Mouse (Mus musculus) forebrain, postnatal 0 days (tissue): ENCODE measurements around the gene Ifi203. TPM values are rescaled to one million over a fixed set of nuclear protein-coding genes. Genes with fewer than 3 reads are reported as not detected.
"Not testable (repeated sequence)": the region's sequence is repeated elsewhere in the genome, so short reads cannot be mapped to it uniquely, and the experiment has no call there.

Experiments
- ATAC-seq: fragments of 200-750 bp; cut with Nextera tagmentation; 2 replicates; pipeline ENCODE4 v1.8.0; 2017; ENCODE audit warnings: mild to moderate bottlenecking, moderate library complexity
- DNase-seq: peaks from one replicate; pipeline ENCODE4 v3.0.0-alpha.2; 2015
- H3K27ac ChIP-seq: fragments of 300-500 bp; sonication (generic); 2 replicates; pipeline ENCODE4 v1.5.1; 2014; ENCODE audit warnings: low read depth, mild to moderate bottlenecking, antibody characterized with exemption, low read length, moderate library complexity, mixed read lengths
- H3K27me3 ChIP-seq: fragments of 300-500 bp; sonication (generic); 2 replicates; pipeline ENCODE4 v1.6.1; 2014; ENCODE audit warnings: mild to moderate bottlenecking, low read length, mixed read lengths; ENCODE audit not compliant: insufficient read depth
- H3K36me3 ChIP-seq: fragments of 300-500 bp; sonication (generic); 2 replicates; pipeline ENCODE4 v1.6.1; 2014; ENCODE audit warnings: mild to moderate bottlenecking, moderate library complexity; ENCODE audit not compliant: insufficient read depth
- H3K4me1 ChIP-seq: fragments of 300-500 bp; sonication (generic); 2 replicates; pipeline ENCODE4 v1.6.1; 2014; ENCODE audit warnings: antibody characterized with exemption; ENCODE audit not compliant: insufficient read depth
- H3K4me2 ChIP-seq: fragments of 300-500 bp; sonication (generic); 2 replicates; pipeline ENCODE4 v1.6.1; 2014; ENCODE audit warnings: low read depth, mild to moderate bottlenecking, moderate library complexity
- H3K4me3 ChIP-seq: fragments of 300-500 bp; sonication (generic); 2 replicates; pipeline ENCODE4 v1.5.1; 2014; ENCODE audit warnings: low read depth, low read length, mixed read lengths
- H3K9ac ChIP-seq: fragments of 300-500 bp; sonication (generic); 2 replicates; pipeline ENCODE4 v1.6.1; 2014; ENCODE audit warnings: mild to moderate bottlenecking
- H3K9me3 ChIP-seq: fragments of 300-500 bp; sonication (generic); 2 replicates; pipeline ENCODE4 v1.6.1; 2016; ENCODE audit warnings: low read length
- CTCF ChIP-seq: sonication (generic); IDR thresholded peaks from 2 replicates; pipeline ENCODE4 v1.5.1; 2016; ENCODE audit warnings: antibody characterized with exemption, control low read depth, low read depth
- WGBS: fragments of 180-500 bp; shearing (Covaris S2); extraction: QIAGEN DNeasy Blood & Tissue Kit; methylation state at CpG from one replicate; pipeline ENCODE4 v1.1.7; 2014; 5-methylcytosine and 5-hydroxymethylcytosine counted together
- polyA plus RNA-seq: library from polyadenylated mRNA; unstranded; fragments of >200 nt; fragmentation: Nextera tagmentation; extraction: Ambion mirVana; gene quantifications from 2 replicates; pipeline ENCODE4 v1.2.1, GENCODE M21; 2015
- total RNA-seq: library from RNA; depleted of rRNA; stranded (reverse); fragments of >200 nt; gene quantifications from 2 replicates; pipeline ENCODE4 v1.2.3, GENCODE M21; 2014

Ifi203 gene
- total and polyA plus RNA-seq, 2 experiments from 2014 or later: 2.9 to 3.4 TPM

DNA sequence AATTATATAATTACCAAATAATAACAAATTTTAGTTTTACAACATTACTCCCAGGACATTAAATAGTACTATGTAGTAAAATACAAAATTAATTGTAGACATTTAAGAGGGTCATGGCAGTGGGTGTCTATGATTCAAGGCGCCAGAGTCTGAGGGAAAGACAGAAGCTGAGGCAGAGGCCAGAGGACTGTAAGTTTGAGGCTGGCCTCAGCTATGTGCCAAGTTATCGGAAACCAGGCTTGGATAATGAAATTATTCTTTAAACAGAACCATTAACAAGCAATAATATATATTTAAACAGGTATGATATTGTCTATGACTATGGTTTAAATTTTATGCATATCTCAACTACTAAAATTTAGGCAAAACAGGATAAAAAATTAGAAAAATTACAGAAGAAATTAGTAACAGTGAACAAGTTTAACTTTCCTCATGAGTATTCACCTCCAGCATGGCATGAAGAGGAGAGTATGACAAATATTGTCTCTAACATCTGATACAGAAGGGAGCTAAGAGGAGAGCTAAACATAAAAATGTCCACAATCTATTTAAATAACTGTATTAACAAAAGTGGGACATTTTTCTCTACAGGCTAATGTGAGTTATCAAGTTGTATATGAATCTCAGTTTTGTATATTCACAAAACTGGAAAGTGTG lies 30.5 kb downstream of the Ifi203 start:
- no peak for ATAC-seq
- no peak for DNase-seq
- H3K4me3 ChIP-seq: no peak overlapping the region
- H3K9me3 ChIP-seq: no peaks in the 10 kb centered on the region
- WGBS: 89% methylated on average over 2 of the region's 2 CpGs
- no peak overlapping the region for H3K9ac ChIP-seq
- H3K4me1 ChIP-seq: no peaks in the 10 kb centered on the region
- no peaks in the 10 kb centered on the region for H3K36me3 ChIP-seq
- no peak for TF ChIP-seq CTCF
- no peak overlapping the region for H3K27ac ChIP-seq
- H3K27me3 ChIP-seq: no peaks in the 10 kb centered on the region
- no peak overlapping the region for H3K4me2 ChIP-seq

DNA sequence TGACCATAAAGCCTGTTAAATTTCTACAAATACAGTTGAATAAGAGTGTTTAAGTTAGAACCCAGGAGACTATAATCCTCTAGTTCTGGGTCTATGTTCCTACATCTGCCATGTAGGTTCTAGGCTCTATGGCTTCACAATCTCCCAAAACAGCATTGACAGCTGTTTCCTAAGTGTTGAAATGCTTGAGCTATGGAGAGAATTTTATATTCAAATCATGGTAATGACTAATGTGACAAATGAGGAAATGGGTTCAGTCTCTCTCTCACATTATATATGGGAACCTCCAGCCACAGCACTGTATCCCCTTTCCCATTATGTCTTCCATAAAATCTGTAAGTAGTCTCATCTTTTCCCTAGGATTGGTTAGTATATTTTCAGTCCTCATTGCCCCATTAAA lies 34.1 kb downstream of the Ifi203 start:
- not testable (repeated sequence) for H3K4me1 ChIP-seq, H3K27ac ChIP-seq, H3K9me3 ChIP-seq, DNase-seq, ATAC-seq, H3K4me3 ChIP-seq, H3K9ac ChIP-seq, H3K36me3 ChIP-seq, H3K4me2 ChIP-seq, H3K27me3 ChIP-seq

DNA sequence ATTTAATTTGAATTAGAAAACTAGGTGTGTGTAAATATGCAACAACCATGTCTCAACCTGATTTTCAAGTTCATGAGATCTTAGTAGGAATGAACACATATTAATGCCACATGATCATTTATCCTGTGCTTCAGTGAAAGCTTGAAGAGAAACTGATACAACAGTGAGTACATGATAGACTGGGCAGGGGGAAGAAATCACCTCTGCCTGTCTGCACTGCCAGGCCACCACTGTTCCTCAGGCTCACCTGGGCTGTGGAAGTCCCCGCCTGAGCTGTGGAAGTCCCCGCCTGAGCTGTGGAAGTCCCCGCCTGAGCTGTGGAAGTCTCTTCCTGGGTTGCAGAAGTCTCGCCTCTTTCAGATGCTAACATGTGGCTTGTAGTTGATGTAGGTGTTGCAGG lies 36.6 kb downstream of the Ifi203 start:
- ATAC-seq, H3K9me3 ChIP-seq, H3K27me3 ChIP-seq, H3K27ac ChIP-seq, DNase-seq, H3K4me3 ChIP-seq, H3K4me1 ChIP-seq, H3K9ac ChIP-seq, H3K36me3 ChIP-seq, H3K4me2 ChIP-seq: not testable (repeated sequence)
- 92% methylated on average over 3 of the region's 4 CpGs for WGBS

DNA sequence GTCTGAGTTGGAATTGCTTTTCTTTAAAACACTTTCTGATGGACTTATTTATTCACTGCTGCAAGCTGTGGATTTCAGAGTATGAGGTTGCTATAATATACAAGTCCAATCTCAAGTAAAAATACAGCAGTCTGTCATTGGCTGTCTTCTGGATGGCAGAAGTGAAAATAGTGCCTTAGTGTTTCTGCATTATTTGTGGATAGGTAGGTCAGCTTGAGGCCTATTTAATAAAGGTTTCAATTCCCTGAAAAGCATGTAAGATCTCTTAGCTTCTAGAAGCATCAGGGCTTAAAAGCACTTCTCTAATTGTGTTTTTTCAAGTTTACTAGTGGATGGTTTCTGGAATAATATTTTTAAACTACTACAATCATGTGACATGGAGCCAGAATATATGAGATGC lies 52.7 kb downstream of the Ifi203 start:
- not testable (repeated sequence) for H3K4me1 ChIP-seq, H3K4me3 ChIP-seq, H3K27me3 ChIP-seq, ATAC-seq, DNase-seq, H3K27ac ChIP-seq, H3K4me2 ChIP-seq, H3K9me3 ChIP-seq, H3K9ac ChIP-seq, H3K36me3 ChIP-seq

DNA sequence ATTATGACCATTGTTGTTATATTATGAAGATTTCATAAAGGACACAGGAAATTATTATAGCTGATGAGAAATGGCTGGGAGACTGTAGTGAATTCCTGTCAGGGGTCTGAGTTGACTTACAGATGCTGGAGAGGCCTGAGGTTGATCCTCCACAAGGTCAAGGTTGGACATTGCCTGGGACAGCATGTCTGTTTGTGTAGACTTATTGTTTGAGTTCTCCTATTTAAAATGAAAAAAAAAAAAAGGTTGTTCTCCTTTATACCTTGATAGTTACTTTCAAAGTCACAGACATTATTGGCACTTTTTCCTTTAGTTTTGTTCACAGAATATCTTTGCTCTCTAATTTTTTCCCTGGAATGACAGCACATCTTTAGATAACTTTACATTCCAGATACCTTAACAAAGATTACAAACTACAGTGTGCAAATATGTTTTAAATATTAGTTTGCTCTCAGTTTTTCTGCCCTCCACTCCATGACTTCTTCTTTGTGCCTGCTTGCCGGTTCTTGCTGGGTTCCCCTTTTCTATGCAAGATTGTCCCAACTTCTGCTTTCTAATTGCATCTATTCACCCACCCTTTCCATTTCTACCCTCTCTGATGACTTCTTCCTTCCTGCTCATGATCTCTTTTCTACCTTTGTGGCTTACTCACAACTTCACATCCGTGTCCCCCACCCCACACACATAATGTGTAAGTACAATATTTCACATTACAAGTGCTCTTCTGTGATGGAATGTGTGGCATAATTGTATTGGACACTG lies 55.3 kb downstream of the Ifi203 start:
- H3K27ac ChIP-seq, H3K9me3 ChIP-seq, H3K4me1 ChIP-seq, H3K4me2 ChIP-seq, H3K36me3 ChIP-seq, ATAC-seq, H3K9ac ChIP-seq, H3K27me3 ChIP-seq, DNase-seq, H3K4me3 ChIP-seq: not testable (repeated sequence)
- no CpG with 5 or more reads among the region's 2 CpGs for WGBS

DNA sequence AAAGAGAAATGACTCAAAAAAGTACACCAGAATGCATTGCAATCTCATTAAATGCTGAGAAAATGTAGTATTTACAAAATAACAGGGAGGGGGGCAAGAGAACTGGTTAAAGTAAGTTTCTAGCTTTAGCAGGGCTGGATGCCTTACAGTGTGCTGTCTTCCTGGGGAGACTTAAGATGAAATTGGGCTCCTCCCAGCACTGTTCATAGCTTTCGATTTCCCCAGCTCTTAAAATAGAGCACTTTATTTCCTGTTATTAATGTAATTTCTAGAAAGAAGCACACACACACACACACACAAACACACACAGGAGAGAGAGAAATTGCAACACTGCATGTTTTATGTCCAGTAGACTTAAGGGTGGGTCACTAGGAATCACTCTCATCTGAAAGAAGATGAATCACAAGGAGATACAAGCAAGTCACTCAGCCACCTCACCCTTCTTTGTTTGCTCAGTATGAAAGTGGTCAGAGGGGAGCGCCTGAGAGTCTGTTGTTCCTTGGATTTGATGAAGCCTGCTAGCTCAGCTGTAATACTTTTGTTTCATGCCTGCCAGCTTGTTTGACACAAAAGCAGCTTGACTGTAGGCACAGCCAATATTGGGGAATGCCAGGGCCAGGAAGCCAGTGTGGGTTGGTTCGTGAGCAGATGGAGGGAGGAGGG lies 62.3 kb downstream of the Ifi203 start:
- not testable (repeated sequence) for H3K9me3 ChIP-seq, H3K27ac ChIP-seq, H3K36me3 ChIP-seq, H3K4me1 ChIP-seq, H3K4me3 ChIP-seq, H3K4me2 ChIP-seq, H3K9ac ChIP-seq, H3K27me3 ChIP-seq
- peak; percentile 39 for DNase-seq
- WGBS: 45% methylated on average over 3 of the region's 3 CpGs
- peak; percentile 94 for ATAC-seq

DNA sequence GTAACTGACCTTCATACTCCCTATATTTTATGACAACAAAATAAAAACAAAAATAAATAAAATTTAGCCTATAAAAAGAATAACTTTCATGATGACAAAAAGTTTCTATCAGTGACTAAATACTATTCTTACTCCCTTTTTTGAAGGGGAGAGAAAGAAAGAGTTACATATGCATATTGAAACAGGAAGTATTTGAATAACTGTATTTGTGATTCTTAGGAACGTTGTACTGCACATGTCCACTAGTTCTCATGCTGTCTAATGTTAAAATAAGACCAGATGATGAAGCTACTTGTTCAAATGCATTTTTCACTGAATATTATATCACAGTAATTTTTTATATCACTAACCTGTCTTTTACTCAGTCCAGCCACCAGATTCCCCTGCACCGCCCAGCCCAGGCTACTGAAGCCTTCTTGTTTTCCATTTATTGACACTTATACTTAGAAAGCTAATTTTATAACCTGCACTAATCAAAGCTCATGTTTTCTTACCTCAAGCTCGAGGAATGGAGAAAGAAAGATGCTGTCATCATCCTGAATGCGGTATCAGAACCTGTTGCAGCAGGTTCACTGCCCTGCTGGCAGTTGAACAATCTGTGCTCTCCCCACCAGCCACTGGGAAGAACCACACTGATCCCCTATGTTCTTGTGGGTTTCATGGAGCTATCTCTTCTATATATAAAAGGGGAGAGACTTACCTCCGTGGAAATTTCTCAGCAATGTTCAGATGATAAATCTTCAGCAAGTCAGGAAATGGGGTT lies 63.1 kb downstream of the Ifi203 start:
- H3K9ac ChIP-seq, H3K27ac ChIP-seq, DNase-seq, H3K9me3 ChIP-seq, H3K27me3 ChIP-seq, H3K4me1 ChIP-seq, H3K36me3 ChIP-seq, H3K4me2 ChIP-seq, H3K4me3 ChIP-seq, ATAC-seq: not testable (repeated sequence)
- 80% methylated on average over 5 of the region's 5 CpGs for WGBS

DNA sequence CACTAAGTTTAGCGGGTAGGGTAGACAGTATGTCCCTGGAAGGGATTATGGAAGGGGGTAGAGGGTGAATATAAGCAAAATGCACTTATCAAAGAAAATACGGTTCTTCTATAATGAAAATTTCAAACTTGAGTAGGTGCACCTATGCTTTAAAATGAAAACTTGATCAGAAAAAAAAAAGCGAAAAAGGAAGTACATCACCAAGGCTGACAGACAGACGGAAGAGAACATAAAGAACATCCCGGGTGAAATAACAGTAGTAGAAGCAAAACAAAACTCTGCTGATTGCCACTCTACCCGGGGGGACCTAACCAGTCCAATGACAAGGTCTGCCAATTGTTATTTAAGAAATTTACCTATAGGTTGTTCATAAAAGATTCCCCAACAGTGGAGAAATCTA lies 64.2 kb downstream of the Ifi203 start:
- H3K27me3 ChIP-seq, H3K9ac ChIP-seq, H3K36me3 ChIP-seq, H3K4me1 ChIP-seq, ATAC-seq, H3K4me3 ChIP-seq, H3K9me3 ChIP-seq, H3K27ac ChIP-seq, DNase-seq, H3K4me2 ChIP-seq: not testable (repeated sequence)
- 89% methylated on average over 6 of the region's 6 CpGs for WGBS

DNA sequence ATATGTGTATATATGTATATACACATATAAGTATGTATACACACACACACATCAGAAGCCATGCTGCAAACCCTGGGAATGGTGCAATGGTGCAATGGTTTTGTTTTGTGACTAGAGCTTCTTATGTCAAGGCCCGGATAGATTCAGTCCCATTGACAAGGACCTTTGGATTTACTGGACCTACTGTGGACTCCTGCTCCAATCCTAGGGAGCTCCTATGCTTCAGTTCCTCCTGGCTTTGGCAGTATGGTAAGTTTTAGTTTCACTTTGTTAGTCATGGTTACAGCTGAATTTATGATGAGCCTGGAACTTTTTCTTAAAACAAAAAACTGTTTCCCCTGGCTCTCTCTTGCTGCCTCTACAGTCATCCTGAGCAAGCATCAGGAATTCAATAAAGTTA lies 65.3 kb downstream of the Ifi203 start:
- not testable (repeated sequence) for H3K27ac ChIP-seq, H3K4me3 ChIP-seq, H3K4me1 ChIP-seq, H3K4me2 ChIP-seq, DNase-seq, H3K36me3 ChIP-seq, H3K27me3 ChIP-seq, H3K9ac ChIP-seq, H3K9me3 ChIP-seq, ATAC-seq
- 91% methylated on average over 1 of the region's 1 CpGs for WGBS
